Mouse (Mus musculus) c-Kit-negative CD71-positive TER-119-positive erythroid progenitor cells, embryonic 14.5 days (primary cell): ENCODE measurements around the gene Atxn7.
A peak's percentile ranks its signal among the peaks of the same experiment; 100 is the strongest.

Source experiments
- DNase-seq: peaks from one replicate; pipeline ENCODE4 v3.0.0-alpha.2; 2013; ENCODE audit warnings: low read depth, low spot score

Atxn7 gene

DNA sequence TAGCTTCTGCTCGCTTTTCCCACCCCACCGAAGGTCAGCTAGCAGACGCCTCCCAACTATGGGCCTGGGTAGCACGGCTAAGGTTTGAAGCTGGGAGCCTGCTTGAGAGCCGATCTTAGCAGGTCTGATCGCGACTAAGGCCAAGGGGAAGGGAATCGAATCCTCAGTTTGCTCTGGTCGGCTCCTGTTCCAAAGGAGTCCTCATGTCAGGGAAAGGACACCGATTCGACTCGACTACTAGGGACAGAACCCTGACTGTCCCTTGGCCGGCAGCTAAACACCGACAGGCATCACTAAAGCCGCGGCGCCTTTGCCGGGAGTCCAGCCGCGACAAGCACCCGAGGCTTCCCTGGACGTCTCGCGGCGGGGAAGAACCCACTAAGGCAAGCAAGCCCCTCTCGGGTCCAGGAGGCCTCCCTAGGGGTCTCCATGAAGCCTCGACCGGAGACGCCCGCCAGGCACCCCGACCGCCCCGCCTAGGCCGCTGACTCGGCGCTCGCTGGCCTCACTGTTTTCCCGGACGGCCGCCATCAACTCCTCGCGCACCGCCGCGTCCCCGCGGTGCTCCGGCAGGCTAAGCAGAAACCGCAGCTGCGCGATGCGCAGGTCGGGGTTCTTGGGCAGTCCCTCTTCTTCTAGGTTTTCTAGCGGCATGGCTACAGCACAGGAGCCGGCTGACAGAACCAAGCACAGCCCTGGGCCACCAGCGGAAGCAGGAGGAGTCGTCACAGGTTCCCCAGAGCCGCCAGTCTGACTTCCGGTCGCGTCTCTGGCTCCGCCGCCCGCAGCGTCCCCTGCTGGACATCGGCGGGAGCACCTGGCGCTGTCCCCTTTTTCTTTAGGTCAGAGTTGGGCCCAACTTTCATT is 159.2 kb downstream of the Atxn7 start, which contains the start of gene Psmd6:
Psmd6 (minus strand) TSS at position 755 of the 867 bp plus-strand sequence.
- peak; percentile 73 for DNase-seq
